ENCODE assay signal across 12 mouse cellular contexts in the genomic region with DNA sequence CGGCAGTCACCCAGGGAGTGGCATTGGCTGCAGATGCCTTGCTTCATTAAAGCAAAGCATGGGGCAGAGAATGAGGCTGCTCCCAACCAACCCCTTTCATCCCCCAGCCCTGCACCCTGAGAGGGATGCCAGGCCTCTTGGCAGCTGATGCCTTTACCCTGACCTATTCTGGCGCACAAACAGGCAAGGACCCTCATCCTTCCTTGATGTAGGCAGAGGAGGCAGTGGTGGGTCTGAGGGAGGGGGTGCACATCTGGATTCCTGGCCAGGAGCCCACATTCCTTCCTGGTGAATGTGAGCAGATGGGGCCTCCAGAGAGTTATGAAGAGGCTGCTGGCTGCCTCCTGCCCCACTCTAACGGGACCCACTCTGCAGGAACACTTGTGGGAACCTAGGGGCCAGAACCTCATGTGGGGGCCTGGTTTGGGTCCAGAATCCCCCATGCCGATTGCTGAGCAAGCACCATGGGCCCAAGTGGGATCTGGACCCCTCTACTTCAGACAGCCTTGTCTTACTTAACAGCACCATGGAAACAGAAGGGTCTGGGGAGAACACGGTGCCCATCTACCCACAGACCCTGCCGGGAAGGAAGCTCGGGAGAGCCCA. TPM values are rescaled to one million over a fixed set of nuclear protein-coding genes. Genes with fewer than 3 reads are reported as not detected.
DNase-seq lines count a peak whose midpoint lies in the region; ATAC-seq lines count a peak whose summit lies in the region.
"Had no signal": no experiment of that assay in that cellular context is flagged by ENCODE, and none has a peak within 500 bp of the region (broad histone marks: within the 10 kb centered on the region; RNA-seq: fewer than 3 reads in every experiment).

No protein-coding gene starts in this region.

- H3K27ac ChIP-seq in heart, embryonic 11.5 days (ENCODE audit: low read depth, low read length), result peak overlapping the region; percentile 70
- H3K27ac ChIP-seq in lung, embryonic 15.5 days, result peak overlapping the region; percentile 33; the same call in 1 of the 2 replicates
- H3K27ac ChIP-seq in embryonic facial prominence, embryonic 14.5 days (replicated peaks; ENCODE audit: low read depth, low read length), result peak overlapping the region; percentile 59
- no peak overlapping the region for H3K27ac ChIP-seq in neural tube, embryonic 14.5 days (ENCODE audit: low read depth, low read length)

- no peak for DNase-seq in heart, adult 9 months (ENCODE audit: low spot score in 2 of 2)
- no peak for DNase-seq in lung, postnatal 36 days
- DNase-seq in embryonic facial prominence, embryonic 14.5 days (ENCODE audit: low spot score), result peak; percentile 81
- DNase-seq in layer of hippocampus, adult 9-10 months (ENCODE audit: low spot score), result no peak
- no peak for DNase-seq in layer of hippocampus, adult 9-11 months
- DNase-seq: cerebellum, adult 8-10 months; kidney, adult 2 months; thymus, adult 18-20 months had no signal

- no peak overlapping the region for H3K4me2 ChIP-seq in heart, embryonic 11.5 days
- H3K4me2 ChIP-seq in lung, embryonic 15.5 days, result no peak overlapping the region
- no peak overlapping the region for H3K4me2 ChIP-seq in embryonic facial prominence, embryonic 14.5 days (ENCODE audit: low read depth, low read length)
- no peak overlapping the region for H3K4me2 ChIP-seq in neural tube, embryonic 14.5 days (ENCODE audit: low read depth, low read length)

- no peaks in the 10 kb centered on the region for H3K9me3 ChIP-seq in heart, embryonic 11.5 days (replicated peaks; ENCODE audit: control insufficient read depth, low read length)
- H3K9me3 ChIP-seq in lung, embryonic 15.5 days, result no peaks in the 10 kb centered on the region
- H3K9me3 ChIP-seq in embryonic facial prominence, embryonic 14.5 days (ENCODE audit: control insufficient read depth, low read length), result no peaks in the 10 kb centered on the region
- H3K9me3 ChIP-seq in neural tube, embryonic 14.5 days (ENCODE audit: control insufficient read depth, low read length), result no peaks in the 10 kb centered on the region

- no peak for ATAC-seq in heart, embryonic 11.5 days (replicated peaks; ENCODE audit: insufficient number of reproducible peaks, low FRiP score, low TSS enrichment)
- ATAC-seq in lung, embryonic 15.5 days (ENCODE audit: borderline replicate concordance, extremely low read depth, low FRiP score, low TSS enrichment), result no peak
- ATAC-seq in embryonic facial prominence, embryonic 14.5 days (ENCODE audit: low read depth), result peak; percentile 64
- ATAC-seq in neural tube, embryonic 14.5 days (ENCODE audit: low read depth), result peak; percentile 34; the same call in 1 of the 2 replicates
- ATAC-seq: lung, postnatal 0 days had no signal

- H3K9ac ChIP-seq in heart, embryonic 11.5 days (ENCODE audit: low read depth, low read length), result no peak overlapping the region
- no peak overlapping the region for H3K9ac ChIP-seq in lung, embryonic 15.5 days
- no peak overlapping the region for H3K9ac ChIP-seq in embryonic facial prominence, embryonic 14.5 days (ENCODE audit: low read depth, low read length)
- no peak overlapping the region for H3K9ac ChIP-seq in neural tube, embryonic 14.5 days (replicated peaks; ENCODE audit: low read depth, low read length)

- 0 out of 2 replicates have a peak, but pooled peaks cover 3% of the 10 kb centered on the region for H3K36me3 ChIP-seq in heart, embryonic 11.5 days (ENCODE audit: control insufficient read depth, insufficient read depth, low read length)
- 0 out of 2 replicates have a peak, but pooled peaks cover 3% of the 10 kb centered on the region for H3K36me3 ChIP-seq in lung, embryonic 15.5 days
- H3K36me3 ChIP-seq in embryonic facial prominence, embryonic 14.5 days (ENCODE audit: control insufficient read depth, insufficient read depth, low read length), result peaks cover 27% of the 10 kb centered on the region
- no peaks in the 10 kb centered on the region for H3K36me3 ChIP-seq in neural tube, embryonic 14.5 days (ENCODE audit: control insufficient read depth, insufficient read depth, low read length)

- H3K4me1 ChIP-seq in heart, embryonic 11.5 days (ENCODE audit: control insufficient read depth, insufficient read depth, low read length), result peaks cover 61% of the 10 kb centered on the region
- H3K4me1 ChIP-seq in lung, embryonic 15.5 days, result peaks cover 55% of the 10 kb centered on the region
- H3K4me1 ChIP-seq in embryonic facial prominence, embryonic 14.5 days (ENCODE audit: control insufficient read depth, insufficient read depth, low read length), result peaks cover 65% of the 10 kb centered on the region
- peaks cover 5% of the 10 kb centered on the region; the same call in 1 of the 2 replicates for H3K4me1 ChIP-seq in neural tube, embryonic 14.5 days (ENCODE audit: control insufficient read depth, insufficient read depth, low read length)

- H3K4me3 ChIP-seq in heart, embryonic 11.5 days (ENCODE audit: low read depth, low read length), result no peak overlapping the region
- H3K4me3 ChIP-seq in lung, embryonic 15.5 days, result no peak overlapping the region
- H3K4me3 ChIP-seq in embryonic facial prominence, embryonic 14.5 days (ENCODE audit: low read depth, low read length), result no peak overlapping the region
- H3K4me3 ChIP-seq in neural tube, embryonic 14.5 days (ENCODE audit: low read depth, low read length), result no peak overlapping the region

- 55% methylated on average over 7 of the region's 7 CpGs for WGBS in heart, embryonic 11.5 days (ENCODE audit: insufficient replicate concordance)
- WGBS in lung, embryonic 15.5 days, result 56% methylated on average over 7 of the region's 7 CpGs
- WGBS in embryonic facial prominence, embryonic 14.5 days, result 33% methylated on average over 7 of the region's 7 CpGs
- 70% methylated on average over 7 of the region's 7 CpGs for WGBS in neural tube, embryonic 14.5 days

- no peaks in the 10 kb centered on the region for H3K27me3 ChIP-seq in heart, embryonic 11.5 days (ENCODE audit: control insufficient read depth, insufficient read depth, low read length)
- no peaks in the 10 kb centered on the region for H3K27me3 ChIP-seq in lung, embryonic 15.5 days
- no peaks in the 10 kb centered on the region for H3K27me3 ChIP-seq in embryonic facial prominence, embryonic 14.5 days (replicated peaks; ENCODE audit: control insufficient read depth, insufficient read depth, low read length)
- H3K27me3 ChIP-seq in neural tube, embryonic 14.5 days (ENCODE audit: control insufficient read depth, insufficient read depth, low read length), result no peaks in the 10 kb centered on the region

RNA-seq across cellular contexts. Expression of gene Zcchc24, which starts 12.4 kb away (rescaled TPM):
- 18.9 and 22.6 TPM in 2 replicates for polyA plus RNA-seq in heart, embryonic 11.5 days (2014; fragmentation: Nextera tagmentation; extraction: Ambion mirVana)
- 21.4 and 22.4 TPM in 2 replicates for polyA plus RNA-seq in lung, embryonic 15.5 days (2015; fragmentation: Nextera tagmentation; extraction: Ambion mirVana)
- polyA plus RNA-seq in embryonic facial prominence, embryonic 14.5 days (2014; fragmentation: Nextera tagmentation; extraction: Ambion mirVana), result 45.6 and 48.1 TPM in 2 replicates
- 11.0 and 17.5 TPM in 2 replicates for polyA plus RNA-seq in neural tube, embryonic 14.5 days (2014; fragmentation: Nextera tagmentation; extraction: Ambion mirVana)

Comparison
In these comparisons a context has a peak if more than half of its experiments do, and no peak if none do; other contexts are left out.
1. ATAC-seq: peak in embryonic facial prominence, embryonic 14.5 days (single experiment) and neural tube, embryonic 14.5 days (single experiment); none in heart, embryonic 11.5 days (single experiment) and lung, embryonic 15.5 days (single experiment).